Mouse (Mus musculus) bone marrow, adult 2 months (tissue): Measurements from ENCODE around the gene Katna1. TPM values are rescaled to one million over a fixed set of nuclear protein-coding genes. Genes with fewer than 3 reads are reported as not detected.
"Not testable (repeated sequence)": the region's sequence is repeated elsewhere in the genome, so short reads cannot be mapped to it uniquely, and the experiment has no call there.

Source experiments
- H3K27ac ChIP-seq: fragments of 200-500 bp; 2 replicates; pipeline ENCODE4 v1.5.1; 2012; ENCODE audit warnings: low read depth, mild to moderate bottlenecking, control low read depth, inconsistent platforms, low read length; ENCODE audit not compliant: control insufficient read depth, poor library complexity, insufficient read depth
- H3K4me1 ChIP-seq: fragments of 200-500 bp; 2 replicates; pipeline ENCODE4 v1.6.1; 2011; ENCODE audit warnings: low read length; ENCODE audit not compliant: control insufficient read depth, insufficient read depth
- H3K4me3 ChIP-seq: fragments of 200-500 bp; replicated peaks from 2 replicates; pipeline ENCODE3; 2011; ENCODE audit warnings: mild to moderate bottlenecking, low read depth, low read length, control low read depth; ENCODE audit not compliant: control insufficient read depth
- CTCF ChIP-seq: fragments of 200-500 bp; IDR thresholded peaks from 2 replicates; pipeline ENCODE4 v1.5.1; 2011; ENCODE audit warnings: low read length, control low read depth; ENCODE audit not compliant: control insufficient read depth, insufficient read depth
- POLR2A ChIP-seq: fragments of 200-500 bp; IDR thresholded peaks from 2 replicates; pipeline ENCODE4 v1.6.1; 2011; ENCODE audit warnings: low read depth, mild to moderate bottlenecking, control low read depth, low read length, borderline replicate concordance; ENCODE audit not compliant: control insufficient read depth
- WGBS: fragments of 180-500 bp; shearing (Covaris S2); methylation state at CpG from one replicate; pipeline ENCODE4 v1.1.7; 2018; 5-methylcytosine and 5-hydroxymethylcytosine counted together
- polyA plus RNA-seq: library from polyadenylated mRNA; stranded (reverse); fragments of >200 nt; gene quantifications from 2 replicates; pipeline ENCODE4 v1.2.4, GENCODE M21; 2011; ENCODE audit warnings: low replicate concordance; ENCODE audit not compliant: missing spikeins, insufficient read depth, insufficient read length

Gene Katna1
- polyA plus RNA-seq, 1 experiment, result 71.3 TPM

- Histone ChIP-seq H3K27ac (no peak overlapping the region), H3K4me3 (no peak overlapping the region), H3K4me1 (no peaks in the 10 kb centered on the region)
- 78% methylated on average over 5 of the region's 5 CpGs for WGBS
- no peak for TF ChIP-seq POLR2A
- no peak for TF ChIP-seq CTCF
Measured at GRCm38 (mm10) chr10:7710121-7710520, 15.7 kb upstream of the Katna1 start.

DNA sequence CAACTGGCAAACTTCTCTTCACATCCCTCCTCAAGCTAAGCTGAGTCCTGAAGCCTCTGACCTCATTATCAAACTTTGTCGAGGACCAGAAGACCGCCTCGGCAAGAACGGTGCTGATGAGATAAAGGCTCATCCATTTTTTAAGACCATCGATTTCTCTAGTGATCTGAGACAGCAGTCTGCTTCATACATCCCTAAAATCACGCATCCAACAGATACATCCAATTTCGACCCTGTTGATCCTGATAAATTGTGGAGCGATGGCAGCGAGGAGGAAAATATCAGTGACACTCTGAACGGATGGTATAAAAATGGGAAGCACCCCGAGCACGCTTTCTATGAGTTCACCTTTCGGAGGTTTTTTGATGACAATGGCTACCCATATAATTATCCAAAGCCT is 13.3 kb upstream of the Katna1 start:
- 91% methylated on average over 13 of the region's 13 CpGs for WGBS
- Histone ChIP-seq H3K4me3 (no peak overlapping the region), H3K4me1 (no peaks in the 10 kb centered on the region), H3K27ac (no peak overlapping the region)
- TF ChIP-seq CTCF, result no peak
- no peak for TF ChIP-seq POLR2A

- TF ChIP-seq CTCF, result no peak
- Histone ChIP-seq H3K4me3 (no peak overlapping the region), H3K4me1 (no peaks in the 10 kb centered on the region), H3K27ac (no peak overlapping the region)
- WGBS, result 85% methylated on average over 7 of the region's 7 CpGs
Measured at GRCm38 (mm10) chr10:7715056-7715455, 10.7 kb upstream of the Katna1 start.

DNA sequence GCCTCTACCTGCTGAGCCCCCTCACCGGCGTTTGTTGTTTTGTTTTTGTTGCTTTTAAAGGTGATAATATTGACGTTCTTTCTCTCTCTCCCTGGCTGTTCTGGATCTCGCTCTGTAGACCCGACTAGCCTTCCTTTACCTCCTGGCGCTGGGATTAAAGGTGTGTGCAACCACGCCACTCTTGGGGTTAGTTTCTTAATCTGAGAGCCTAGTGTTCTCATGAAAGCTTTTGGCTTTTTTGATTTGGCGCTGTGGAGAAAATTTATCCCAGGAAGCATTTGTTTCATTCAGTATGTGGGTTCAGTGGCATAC is 657 bp downstream of the Katna1 start:
- Histone ChIP-seq H3K4me3 (peak overlapping the region; percentile 83), H3K27ac (peak overlapping the region; percentile 46), H3K4me1 (no peaks in the 10 kb centered on the region; the same call in 1 of the 2 replicates)
- under 1% methylated on average over 8 of the region's 8 CpGs for WGBS
- TF ChIP-seq CTCF (no peak), POLR2A (no peak)

GRCm38 (mm10) chr10:7727011-7727410 is 1.2 kb downstream of the Katna1 start:
- H3K4me3 ChIP-seq, result peak overlapping the region; percentile 53
- H3K4me1 ChIP-seq, result no peaks in the 10 kb centered on the region; the same call in 1 of the 2 replicates
- WGBS, result 9% methylated on average over 3 of the region's 3 CpGs
- H3K27ac ChIP-seq, result no peak overlapping the region
- TF ChIP-seq POLR2A (no peak), CTCF (no peak)

GRCm38 (mm10) chr10:7731582-7731981 is 5.8 kb downstream of the Katna1 start:
- Histone ChIP-seq H3K27ac (no peak overlapping the region), H3K4me3 (no peak overlapping the region), H3K4me1 (no peaks in the 10 kb centered on the region; the same call in 1 of the 2 replicates)
- no peak for TF ChIP-seq CTCF
- TF ChIP-seq POLR2A, result no peak

DNA sequence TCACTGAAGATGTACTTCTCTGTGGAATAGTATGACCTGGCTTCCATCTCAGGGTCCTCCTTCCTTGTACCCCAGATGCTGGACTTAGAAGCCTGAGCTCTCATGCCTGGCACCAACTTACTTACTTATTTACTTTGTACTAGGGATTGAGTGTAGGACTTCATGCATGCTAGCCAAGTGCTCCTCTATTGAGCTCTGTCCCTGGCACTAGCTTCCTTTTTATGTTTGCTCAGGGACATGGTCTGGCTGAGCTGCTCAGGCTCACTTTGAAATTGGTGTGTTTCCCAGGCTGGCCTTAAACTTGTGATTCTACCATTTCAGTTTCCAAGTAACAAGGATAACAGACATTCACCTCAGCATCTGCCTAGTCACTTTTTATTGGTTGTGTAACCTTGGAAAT is 11.3 kb downstream of the Katna1 start:
- TF ChIP-seq POLR2A (no peak), CTCF (no peak)
- Histone ChIP-seq H3K4me1 (no peaks in the 10 kb centered on the region), H3K4me3 (no peak overlapping the region), H3K27ac (no peak overlapping the region)

DNA sequence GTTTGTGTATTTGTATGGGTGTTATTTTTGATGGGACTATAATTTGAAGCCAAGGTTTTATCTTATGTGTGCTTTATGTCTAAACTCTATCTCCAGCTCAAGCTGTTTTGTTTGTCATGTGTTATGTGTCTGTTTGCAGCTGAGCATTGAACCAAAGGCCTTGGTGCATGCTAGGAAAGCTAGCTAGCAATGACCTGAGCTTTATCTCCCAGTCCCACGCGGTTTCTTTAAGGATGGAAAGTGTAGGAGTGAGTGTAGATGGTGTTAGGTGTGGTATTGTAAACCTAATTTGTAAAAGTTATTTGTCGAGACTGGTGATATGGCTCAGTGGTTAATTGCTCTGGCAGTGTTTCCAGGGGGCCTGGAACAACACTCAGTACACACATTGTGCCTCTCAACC is 12.1 kb downstream of the Katna1 start:
- WGBS, result 71% methylated on average over 3 of the region's 3 CpGs
- no peak overlapping the region for H3K27ac ChIP-seq
- no peak overlapping the region for H3K4me3 ChIP-seq
- H3K4me1 ChIP-seq, result no peaks in the 10 kb centered on the region
- TF ChIP-seq CTCF (no peak), POLR2A (no peak)

GRCm38 (mm10) chr10:7745528-7745927 is 19.7 kb downstream of the Katna1 start:
- H3K4me3 ChIP-seq, H3K4me1 ChIP-seq, H3K27ac ChIP-seq: not testable (repeated sequence)
- 86% methylated on average over 6 of the region's 6 CpGs for WGBS
